Mouse (Mus musculus): ENCODE data around the gene Pam. TPM values are rescaled to one million over a fixed set of nuclear protein-coding genes. Genes with fewer than 3 reads are reported as not detected.
"Not testable (repeated sequence)": the region's sequence is repeated elsewhere in the genome, so short reads cannot be mapped to it uniquely, and the experiment has no call there.

The Pam gene
- polyA plus RNA-seq, 1 experiment from 2014 or later = 49.8 TPM

DNA sequence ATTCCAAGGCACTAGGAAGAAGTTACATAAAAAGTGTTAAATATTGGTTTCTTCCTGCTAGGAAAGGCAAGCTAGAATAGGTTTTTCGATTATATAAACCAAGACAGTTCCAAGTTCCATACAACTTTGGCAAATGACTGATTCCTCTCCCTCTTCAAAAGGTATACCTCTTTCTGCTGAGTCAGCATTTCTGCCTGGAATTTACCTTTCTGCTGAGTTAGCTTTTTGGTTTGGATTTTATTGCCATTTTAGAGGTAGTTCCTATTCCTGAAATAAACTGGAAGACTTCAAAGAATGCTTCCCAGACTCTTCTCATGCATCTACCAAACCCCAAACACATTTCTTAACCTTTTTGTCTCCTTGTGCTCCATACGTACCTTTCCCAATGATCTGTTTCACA is 327.4 kb downstream of the Pam start:
- no peaks in the 10 kb centered on the region for H3K9me3 ChIP-seq (replicated peaks)
- no peak for ATAC-seq
- 84% methylated on average over 2 of the region's 2 CpGs for WGBS
- H3K9ac ChIP-seq = peak overlapping the region; percentile 45; the same call in 1 of the 2 replicates
- peaks cover 23% of the 10 kb centered on the region for H3K4me1 ChIP-seq
- H3K27me3 ChIP-seq = no peaks in the 10 kb centered on the region
- no peaks in the 10 kb centered on the region for H3K36me3 ChIP-seq (ENCODE audit: poor library complexity, severe bottlenecking)
- no peak overlapping the region for H3K27ac ChIP-seq
- H3K4me3 ChIP-seq = peak overlapping the region; percentile 96
- peak overlapping the region; percentile 82 for H3K4me2 ChIP-seq

DNA sequence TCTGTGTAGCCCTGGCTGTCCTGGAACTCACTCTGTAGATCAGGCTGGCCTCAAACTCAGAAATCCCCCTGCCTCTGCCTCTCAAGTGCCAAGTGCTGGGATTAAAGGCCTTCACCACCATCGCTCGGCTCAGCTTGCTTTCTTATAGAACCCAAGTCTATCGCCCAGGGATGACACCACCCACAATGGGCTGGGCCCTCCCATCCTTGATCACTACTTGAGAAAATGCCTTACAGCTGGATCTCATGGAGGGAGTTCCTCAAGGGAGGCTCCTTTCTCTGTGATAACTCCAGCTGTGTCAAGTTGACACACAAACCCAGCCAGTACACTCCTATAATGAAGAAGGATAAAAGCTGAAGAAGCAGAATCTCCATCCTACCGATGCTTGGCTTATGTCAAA is 329.7 kb downstream of the Pam start:
- H3K4me3 ChIP-seq; H3K9me3 ChIP-seq (replicated peaks); H3K27ac ChIP-seq; H3K9ac ChIP-seq; H3K27me3 ChIP-seq; ATAC-seq; H3K4me2 ChIP-seq; H3K36me3 ChIP-seq (ENCODE audit: poor library complexity, severe bottlenecking): not testable (repeated sequence)
- WGBS = 77% methylated on average over 4 of the region's 4 CpGs
- peaks cover 24% of the 10 kb centered on the region for H3K4me1 ChIP-seq

DNA sequence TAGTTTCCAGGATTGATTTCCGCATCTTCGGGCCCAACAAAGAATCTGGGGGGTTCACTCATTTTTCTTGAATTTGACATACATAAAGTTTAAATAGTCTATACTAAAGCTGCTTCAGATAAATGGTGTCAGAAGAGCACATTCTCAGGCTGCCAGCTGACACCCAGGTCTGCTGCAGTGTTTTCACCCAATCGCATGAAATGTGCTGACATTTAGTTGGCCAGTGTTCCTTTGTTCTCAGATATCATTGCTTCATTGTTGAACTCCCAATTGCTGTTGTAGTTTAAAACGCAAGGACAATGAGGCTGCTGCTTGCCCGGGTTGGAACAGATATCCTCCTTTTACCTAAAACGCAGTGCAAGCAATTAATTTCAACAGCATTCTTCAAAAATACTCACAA is 334.0 kb downstream of the Pam start:
- no peaks in the 10 kb centered on the region for H3K9me3 ChIP-seq (replicated peaks)

DNA sequence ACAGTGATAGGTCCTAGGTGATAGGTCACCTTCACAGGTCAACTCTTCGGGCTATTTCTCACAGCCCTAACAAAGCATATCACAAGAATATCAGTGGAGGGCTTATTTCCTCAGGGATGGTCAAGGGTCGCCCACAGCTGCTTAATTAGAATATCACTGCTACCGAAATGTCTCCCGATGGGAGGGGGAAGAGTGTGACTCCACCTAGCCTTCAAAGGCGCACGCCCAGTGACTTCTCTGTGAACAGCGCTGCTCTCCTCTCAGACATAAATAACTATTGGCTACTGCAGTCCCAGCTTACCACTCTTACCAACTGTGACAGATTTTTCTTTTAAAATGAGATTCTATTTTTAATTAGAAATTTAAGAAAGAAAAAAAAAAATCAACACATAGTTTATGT is 334.8 kb downstream of the Pam start:
- Histone ChIP-seq H3K4me2 (no peak overlapping the region), H3K36me3 (ENCODE audit: poor library complexity, severe bottlenecking) (peaks cover 5% of the 10 kb centered on the region), H3K9ac (no peak overlapping the region), H3K4me1 (0 out of 2 replicates have a peak, but pooled peaks cover 5% of the 10 kb centered on the region), H3K27me3 (no peaks in the 10 kb centered on the region), H3K27ac (no peak overlapping the region), H3K9me3 (replicated peaks) (no peaks in the 10 kb centered on the region), H3K4me3 (no peak overlapping the region)
- ATAC-seq = no peak
- 93% methylated on average over 7 of the region's 7 CpGs for WGBS

More for the DNA sequence above, 334.0 kb downstream of the Pam start:
- Histone ChIP-seq H3K4me3 (no peak overlapping the region), H3K36me3 (ENCODE audit: poor library complexity, severe bottlenecking) (0 out of 2 replicates have a peak, but pooled peaks cover 3% of the 10 kb centered on the region), H3K27me3 (no peaks in the 10 kb centered on the region), H3K4me2 (no peak overlapping the region), H3K4me1 (0 out of 2 replicates have a peak, but pooled peaks cover 5% of the 10 kb centered on the region), H3K27ac (no peak overlapping the region), H3K9ac (no peak overlapping the region)
- ATAC-seq = no peak
- WGBS = 82% methylated on average over 6 of the region's 6 CpGs

DNA sequence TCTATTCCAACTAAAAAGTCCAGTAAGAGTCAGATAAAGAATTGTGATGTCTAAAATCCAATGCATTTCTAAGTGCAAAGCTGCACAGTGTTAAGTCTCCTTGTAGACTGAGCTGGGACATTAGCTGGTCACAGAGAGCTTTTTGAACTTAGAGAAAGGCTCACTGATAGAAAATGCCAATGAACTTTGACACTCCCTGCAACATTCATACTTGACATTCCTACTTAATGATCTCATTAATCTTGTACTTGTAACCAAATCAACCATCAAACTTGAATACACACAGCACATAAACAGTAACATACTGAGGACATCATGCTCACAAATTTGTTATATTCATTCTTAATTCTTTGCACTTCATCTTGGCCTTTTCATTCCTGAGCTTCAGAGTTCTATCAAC is 335.6 kb downstream of the Pam start:
- no peak for ATAC-seq
- Histone ChIP-seq H3K9me3 (replicated peaks) (no peaks in the 10 kb centered on the region), H3K9ac (no peak overlapping the region), H3K27ac (no peak overlapping the region), H3K4me3 (no peak overlapping the region), H3K36me3 (ENCODE audit: poor library complexity, severe bottlenecking) (peaks cover 10% of the 10 kb centered on the region), H3K4me2 (no peak overlapping the region), H3K27me3 (no peaks in the 10 kb centered on the region), H3K4me1 (0 out of 2 replicates have a peak, but pooled peaks cover 5% of the 10 kb centered on the region)

DNA sequence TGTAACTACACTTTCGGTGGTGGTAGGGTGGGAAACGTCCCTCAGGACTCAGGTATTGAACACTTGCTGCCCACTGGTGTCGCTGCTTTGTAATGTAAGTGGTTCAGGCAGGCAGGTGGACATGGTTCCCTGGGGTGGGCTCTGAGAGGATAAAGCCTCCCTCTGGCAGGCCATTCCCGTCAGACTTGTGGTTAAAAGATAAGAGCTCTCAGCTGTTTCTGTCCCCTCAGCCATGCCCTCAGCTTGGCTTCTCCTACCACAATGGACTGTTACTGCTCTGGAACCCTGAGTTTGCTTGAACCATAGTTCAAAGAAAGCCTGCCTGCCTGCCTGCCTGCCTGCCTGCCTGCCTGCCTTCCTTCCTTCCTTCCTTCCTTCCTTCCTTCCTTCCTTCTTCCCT is 341.1 kb downstream of the Pam start:
- no peaks in the 10 kb centered on the region for H3K4me1 ChIP-seq
- H3K9ac ChIP-seq = no peak overlapping the region
- no peak for ATAC-seq
- no peaks in the 10 kb centered on the region for H3K27me3 ChIP-seq
- H3K36me3 ChIP-seq (ENCODE audit: poor library complexity, severe bottlenecking) = peaks cover 34% of the 10 kb centered on the region
- H3K9me3 ChIP-seq (replicated peaks) = no peaks in the 10 kb centered on the region
- H3K4me3 ChIP-seq = no peak overlapping the region
- 77% methylated on average over 4 of the region's 4 CpGs for WGBS
- no peak overlapping the region for H3K27ac ChIP-seq
- H3K4me2 ChIP-seq = no peak overlapping the region

DNA sequence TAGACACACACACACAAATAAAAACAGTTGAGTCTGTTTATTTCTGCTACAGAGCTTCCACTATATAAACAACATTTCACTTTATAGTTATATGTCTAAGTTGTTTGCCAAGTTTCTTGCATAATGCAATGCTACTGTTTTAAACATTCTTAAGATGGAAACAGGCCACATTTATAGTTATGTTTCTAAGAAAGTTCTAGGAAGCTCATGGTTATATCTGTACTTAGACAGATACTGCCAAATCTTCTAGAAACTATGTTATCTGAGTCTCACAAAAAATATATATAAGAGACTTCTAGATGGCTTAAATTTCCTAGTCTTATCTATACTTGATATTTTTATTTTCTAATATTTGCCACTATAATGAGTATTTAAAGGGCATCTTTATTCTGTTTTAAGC is 342.2 kb downstream of the Pam start:
- ATAC-seq = no peak
- H3K9ac ChIP-seq = no peak overlapping the region
- no peak overlapping the region for H3K4me3 ChIP-seq
- peaks cover 41% of the 10 kb centered on the region for H3K36me3 ChIP-seq (ENCODE audit: poor library complexity, severe bottlenecking)
- H3K4me2 ChIP-seq = no peak overlapping the region
- no peaks in the 10 kb centered on the region for H3K9me3 ChIP-seq (replicated peaks)
- no peaks in the 10 kb centered on the region for H3K27me3 ChIP-seq
- H3K27ac ChIP-seq = no peak overlapping the region
- no peaks in the 10 kb centered on the region for H3K4me1 ChIP-seq

DNA sequence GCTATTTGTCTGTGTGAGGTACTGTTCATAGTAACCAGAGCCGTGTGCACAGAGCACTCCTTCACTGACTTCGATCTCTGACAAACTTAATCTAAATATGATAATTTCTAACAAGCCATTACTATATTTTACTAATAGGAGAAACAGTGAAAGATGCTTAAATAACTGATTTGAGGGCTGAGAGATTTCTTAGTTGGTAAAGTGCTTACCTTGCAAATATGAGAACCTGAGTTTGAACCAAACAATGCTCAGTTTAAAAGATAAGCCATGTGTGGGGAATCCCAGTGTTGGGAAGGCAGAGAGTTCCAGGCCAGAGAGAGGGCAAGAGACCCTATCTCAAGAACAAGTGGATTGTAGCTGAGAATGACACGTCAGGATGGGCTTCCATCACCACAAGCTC is 347.3 kb downstream of the Pam start:
- Histone ChIP-seq H3K4me1 (no peaks in the 10 kb centered on the region), H3K4me2 (no peak overlapping the region), H3K36me3 (ENCODE audit: poor library complexity, severe bottlenecking) (peaks cover 61% of the 10 kb centered on the region), H3K4me3 (no peak overlapping the region), H3K9me3 (replicated peaks) (no peaks in the 10 kb centered on the region), H3K27me3 (no peaks in the 10 kb centered on the region), H3K9ac (no peak overlapping the region), H3K27ac (no peak overlapping the region)
- WGBS = 89% methylated on average over 3 of the region's 3 CpGs
- no peak for ATAC-seq

DNA sequence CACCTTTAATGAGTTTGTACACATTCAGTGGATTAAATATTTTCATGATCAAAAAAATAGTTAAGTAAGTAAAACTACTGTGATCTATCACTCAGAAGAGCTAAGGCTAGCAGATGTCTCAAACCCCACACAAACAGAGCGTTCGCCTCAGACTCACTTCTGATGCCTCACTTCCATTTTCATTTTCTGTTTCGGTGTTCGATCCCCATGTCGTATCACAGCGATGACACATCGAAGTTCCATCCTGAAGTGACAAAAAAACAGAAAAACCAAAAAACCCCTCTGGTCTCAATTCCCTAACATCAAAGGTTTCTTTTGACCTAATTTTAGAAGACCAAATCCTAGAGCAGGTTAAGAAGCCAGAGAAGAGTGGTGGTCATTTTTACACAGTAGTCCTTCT is 349.2 kb downstream of the Pam start:
- no peak for ATAC-seq
- Histone ChIP-seq H3K4me2 (no peak overlapping the region), H3K36me3 (ENCODE audit: poor library complexity, severe bottlenecking) (peaks cover 60% of the 10 kb centered on the region), H3K27me3 (no peaks in the 10 kb centered on the region), H3K4me3 (no peak overlapping the region), H3K9ac (no peak overlapping the region), H3K27ac (no peak overlapping the region), H3K9me3 (replicated peaks) (no peaks in the 10 kb centered on the region), H3K4me1 (no peaks in the 10 kb centered on the region)
- 97% methylated on average over 7 of the region's 7 CpGs for WGBS

DNA sequence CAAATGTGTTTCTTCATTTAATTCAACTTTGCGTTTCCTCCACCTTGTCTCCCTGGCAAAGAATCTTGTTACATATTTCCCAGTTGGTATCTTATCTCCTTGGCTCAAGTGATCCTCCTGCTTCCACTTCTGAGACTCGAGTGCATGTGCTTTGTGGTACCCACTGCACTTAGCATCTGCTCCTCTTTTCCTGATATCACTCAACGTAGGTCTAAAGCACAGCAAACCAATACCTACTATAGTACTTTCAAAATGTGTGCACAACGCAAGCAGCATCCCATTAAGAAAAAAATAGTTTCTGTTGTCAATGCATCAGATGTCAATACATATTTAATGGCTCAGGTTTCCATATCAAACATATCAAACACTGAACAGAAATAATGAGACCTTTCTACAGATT is 349.7 kb downstream of the Pam start:
- ATAC-seq = no peak
- H3K9me3 ChIP-seq (replicated peaks) = no peaks in the 10 kb centered on the region
- H3K4me3 ChIP-seq = no peak overlapping the region
- H3K36me3 ChIP-seq (ENCODE audit: poor library complexity, severe bottlenecking) = peaks cover 59% of the 10 kb centered on the region
- H3K27me3 ChIP-seq = no peaks in the 10 kb centered on the region
- no peaks in the 10 kb centered on the region for H3K4me1 ChIP-seq
- H3K27ac ChIP-seq = no peak overlapping the region
- WGBS = 90% methylated on average over 4 of the region's 4 CpGs
- H3K9ac ChIP-seq = no peak overlapping the region
- H3K4me2 ChIP-seq = no peak overlapping the region
